8 mouse cellular contexts compared by ENCODE assay signal in genomic region chr6:39574951-39575350, GRCm38 (mm10). TPM values are rescaled to one million over a fixed set of nuclear protein-coding genes. Genes with fewer than 3 reads are reported as not detected.
DNase-seq lines count a peak whose midpoint lies in the region; ATAC-seq lines count a peak whose summit lies in the region.

No protein-coding gene starts in this region.

- peak overlapping the region; percentile 86 for H3K9ac ChIP-seq in neural tube, embryonic 11.5 days (ENCODE audit: low read length)
- H3K9ac ChIP-seq in limb, embryonic 15.5 days: no peak overlapping the region; the same call in 1 of the 2 replicates
- peak overlapping the region; percentile 94 for H3K9ac ChIP-seq in stomach, embryonic 16.5 days (ENCODE audit: low read length)

- 77% methylated on average over 7 of the region's 7 CpGs for WGBS in neural tube, embryonic 11.5 days
- 69% methylated on average over 7 of the region's 7 CpGs for WGBS in limb, embryonic 15.5 days
- 68% methylated on average over 7 of the region's 7 CpGs for WGBS in stomach, embryonic 16.5 days

- H3K4me3 ChIP-seq in neural tube, embryonic 11.5 days (ENCODE audit: low read depth, low read length): peak overlapping the region; percentile 71; the same call in 1 of the 2 replicates
- H3K4me3 ChIP-seq in limb, embryonic 15.5 days: peak overlapping the region; percentile 96
- H3K4me3 ChIP-seq in stomach, embryonic 16.5 days (replicated peaks; ENCODE audit: low read length): peak overlapping the region; percentile 82

- peak overlapping the region; percentile 62 for H3K4me2 ChIP-seq in neural tube, embryonic 11.5 days (ENCODE audit: low read depth)
- H3K4me2 ChIP-seq in limb, embryonic 15.5 days: peak overlapping the region; percentile 86
- H3K4me2 ChIP-seq in stomach, embryonic 16.5 days (ENCODE audit: low read depth, low read length): peak overlapping the region; percentile 69

- no peak for ATAC-seq in neural tube, embryonic 11.5 days (ENCODE audit: insufficient read depth, low FRiP score, low TSS enrichment)
- no peak for ATAC-seq in limb, embryonic 15.5 days (ENCODE audit: insufficient number of reproducible peaks, low FRiP score, low TSS enrichment, low read depth)
- ATAC-seq in stomach, embryonic 16.5 days (ENCODE audit: insufficient read depth, low FRiP score): no peak

- peaks cover 3% of the 10 kb centered on the region; the same call in 1 of the 2 replicates for H3K4me1 ChIP-seq in neural tube, embryonic 11.5 days (ENCODE audit: control insufficient read depth, insufficient read depth, low read length)
- H3K4me1 ChIP-seq in limb, embryonic 15.5 days: peaks cover 14% of the 10 kb centered on the region
- H3K4me1 ChIP-seq in stomach, embryonic 16.5 days (ENCODE audit: control insufficient read depth, insufficient read depth, low read length): peaks cover 11% of the 10 kb centered on the region

- no peaks in the 10 kb centered on the region for H3K9me3 ChIP-seq in neural tube, embryonic 11.5 days (ENCODE audit: control insufficient read depth, low read length)
- H3K9me3 ChIP-seq in limb, embryonic 15.5 days: no peaks in the 10 kb centered on the region
- no peaks in the 10 kb centered on the region for H3K9me3 ChIP-seq in stomach, embryonic 16.5 days (replicated peaks; ENCODE audit: control insufficient read depth, low read length)

- peak; percentile 20 for DNase-seq in cerebellum, adult 9-11 months
- DNase-seq in cerebellum, postnatal 10 days: no peak
- DNase-seq in neural tube, embryonic 11.5 days (ENCODE audit: low spot score): no peak
- no peak for DNase-seq in neural tube, embryonic 10.5 days (ENCODE audit: extremely low spot score, low spot score)
- DNase-seq in layer of hippocampus, adult 8-10 months (ENCODE audit: low spot score in 2 of 2): no peak
- DNase-seq in spleen, postnatal 10 days (ENCODE audit: low spot score in 2 of 2): no peak

- no peaks in the 10 kb centered on the region for H3K36me3 ChIP-seq in neural tube, embryonic 11.5 days (ENCODE audit: control insufficient read depth, insufficient read depth, low read length)
- H3K36me3 ChIP-seq in limb, embryonic 15.5 days: peaks cover 37% of the 10 kb centered on the region
- H3K36me3 ChIP-seq in stomach, embryonic 16.5 days (ENCODE audit: control insufficient read depth, insufficient read depth, low read length): peaks cover 2% of the 10 kb centered on the region; the same call in 1 of the 2 replicates

- H3K27ac ChIP-seq in neural tube, embryonic 11.5 days (ENCODE audit: low read depth, low read length): no peak overlapping the region
- no peak overlapping the region for H3K27ac ChIP-seq in limb, embryonic 15.5 days
- no peak overlapping the region for H3K27ac ChIP-seq in stomach, embryonic 16.5 days (ENCODE audit: low read length)

- no peaks in the 10 kb centered on the region for H3K27me3 ChIP-seq in neural tube, embryonic 11.5 days (ENCODE audit: control insufficient read depth, insufficient read depth, low read length)
- no peaks in the 10 kb centered on the region for H3K27me3 ChIP-seq in limb, embryonic 15.5 days
- no peaks in the 10 kb centered on the region for H3K27me3 ChIP-seq in stomach, embryonic 16.5 days (ENCODE audit: control insufficient read depth, insufficient read depth, low read length)

RNA-seq across cellular contexts. Expression of gene Adck2, which starts 1.3 kb away (rescaled TPM):
- polyA plus RNA-seq in neural tube, embryonic 11.5 days (2014; fragmentation: Nextera tagmentation; extraction: Ambion mirVana): 28.9 and 32.3 TPM in 2 replicates
- 36.6 and 48.3 TPM in 2 replicates for polyA plus RNA-seq in limb, embryonic 15.5 days (2015; fragmentation: Nextera tagmentation; extraction: Ambion mirVana)
- 33.5 and 34.8 TPM in 2 replicates for polyA plus RNA-seq in stomach, embryonic 16.5 days (2015; fragmentation: Nextera tagmentation; extraction: Ambion mirVana)
- total RNA-seq in layer of hippocampus, adult 8-10 months (2022): 10 to 100 TPM; 27.6 to 34.5 (median 34.0) TPM

RNA-seq across cellular contexts. Expression of gene Gm42420, which starts 10.6 kb away (rescaled TPM):
- polyA plus RNA-seq in neural tube, embryonic 11.5 days (2014; fragmentation: Nextera tagmentation; extraction: Ambion mirVana): 0.93 and 2.1 TPM in 2 replicates
- 1.6 and 3.1 TPM in 2 replicates for polyA plus RNA-seq in limb, embryonic 15.5 days (2015; fragmentation: Nextera tagmentation; extraction: Ambion mirVana)
- polyA plus RNA-seq in stomach, embryonic 16.5 days (2015; fragmentation: Nextera tagmentation; extraction: Ambion mirVana): 0.43 and 2.1 TPM in 2 replicates
- total RNA-seq in layer of hippocampus, adult 8-10 months (2022): 1 to 10 TPM in 1 of 4 experiments, not detected in 3; 1.2 TPM

RNA-seq across cellular contexts. Expression of gene Dennd2a, which starts 17.3 kb away (rescaled TPM):
- 43.6 and 43.7 TPM in 2 replicates for polyA plus RNA-seq in neural tube, embryonic 11.5 days (2014; fragmentation: Nextera tagmentation; extraction: Ambion mirVana)
- polyA plus RNA-seq in limb, embryonic 15.5 days (2015; fragmentation: Nextera tagmentation; extraction: Ambion mirVana): 16.6 and 21.7 TPM in 2 replicates
- 10.8 and 10.9 TPM in 2 replicates for polyA plus RNA-seq in stomach, embryonic 16.5 days (2015; fragmentation: Nextera tagmentation; extraction: Ambion mirVana)
- total RNA-seq in layer of hippocampus, adult 8-10 months (2022): 10 to 100 TPM; 31.0 to 41.5 (median 36.2) TPM

RNA-seq across cellular contexts. Expression of gene Ndufb2, which starts 17.4 kb away (rescaled TPM):
- 272 and 273 TPM in 2 replicates for polyA plus RNA-seq in neural tube, embryonic 11.5 days (2014; fragmentation: Nextera tagmentation; extraction: Ambion mirVana)
- polyA plus RNA-seq in limb, embryonic 15.5 days (2015; fragmentation: Nextera tagmentation; extraction: Ambion mirVana): 272 and 308 TPM in 2 replicates
- polyA plus RNA-seq in stomach, embryonic 16.5 days (2015; fragmentation: Nextera tagmentation; extraction: Ambion mirVana): 307 and 337 TPM in 2 replicates
- 100 to 1,000 TPM; 168 to 170 (median 168) TPM for total RNA-seq in layer of hippocampus, adult 8-10 months (2022)
